Mouse (Mus musculus) cerebellum, adult 2 months (tissue): Measurements from ENCODE around the gene Tekt2.

Experiments
- CTCF ChIP-seq: fragments of 200-500 bp; IDR thresholded peaks from 2 replicates; pipeline ENCODE4 v1.5.1; 2011; ENCODE audit warnings: low read depth, mild to moderate bottlenecking, control low read depth, low read length, moderate library complexity, borderline replicate concordance; ENCODE audit not compliant: insufficient read depth
- POLR2A ChIP-seq: fragments of 200-500 bp; IDR thresholded peaks from 2 replicates; pipeline ENCODE4 v1.6.1; 2011; ENCODE audit warnings: low read length, control low read depth, borderline replicate concordance; ENCODE audit not compliant: insufficient read depth

DNA sequence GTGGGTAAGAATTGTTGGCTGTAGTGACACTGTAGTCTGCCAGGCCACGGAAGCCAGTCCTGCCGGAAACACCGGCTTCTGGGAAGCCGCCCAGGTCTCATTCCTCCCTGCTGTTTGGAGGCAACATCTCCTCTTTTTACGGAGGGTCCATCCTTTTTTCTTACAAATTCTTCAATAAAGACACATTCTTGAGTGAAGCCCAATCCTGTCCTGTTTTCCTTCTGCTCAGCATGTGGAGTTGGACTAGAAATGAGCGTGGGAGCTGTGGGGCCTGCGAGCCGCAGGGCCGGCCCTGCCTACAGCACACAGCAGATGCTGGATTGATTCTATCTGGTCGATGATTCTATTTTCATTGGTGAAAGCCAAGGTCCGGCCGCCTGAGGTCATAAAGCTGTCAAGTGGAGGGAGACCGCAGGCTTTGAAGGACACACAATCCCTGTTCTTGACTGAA, 49.8 kb downstream of the Tekt2 start:
- TF ChIP-seq CTCF = no peak
- 0 out of 2 replicates have a peak, but pooled peaks have one; percentile 16 for TF ChIP-seq POLR2A
